Mouse (Mus musculus) embryonic facial prominence, embryonic 11.5 days (tissue): ENCODE measurements at regions not wholly inside any gene's neighbourhood (a gene's known extent, or its start where the extent isn't known, plus 50 kb on each side); places are given as distances from the start of the nearest gene placed in this dataset.

ENCODE experiments used
- ATAC-seq: fragments of 200-750 bp; cut with Nextera tagmentation; replicated peaks from 2 replicates; pipeline ENCODE4 v1.8.0; 2017; ENCODE audit warnings: low read depth; ENCODE audit not compliant: insufficient number of reproducible peaks, low FRiP score, low TSS enrichment
- DNase-seq: peaks from one replicate; pipeline ENCODE4 v3.0.0-alpha.2; 2015; ENCODE audit warnings: low spot score
- H3K27ac ChIP-seq: fragments of 300-500 bp; sonication (generic); replicated peaks from 2 replicates; pipeline ENCODE4 v1.5.1; 2014; ENCODE audit warnings: mild to moderate bottlenecking, low read depth, low read length, control low read depth
- H3K27me3 ChIP-seq: fragments of 300-500 bp; sonication (generic); 2 replicates; pipeline ENCODE4 v1.6.1; 2014; ENCODE audit warnings: mild to moderate bottlenecking, low read length, moderate library complexity, mixed read lengths; ENCODE audit not compliant: control insufficient read depth, insufficient read depth
- H3K36me3 ChIP-seq: fragments of 300-500 bp; sonication (generic); replicated peaks from 2 replicates; pipeline ENCODE4 v1.6.1; 2014; ENCODE audit warnings: low read depth, mild to moderate bottlenecking, low read length, moderate library complexity, mixed read lengths; ENCODE audit not compliant: control insufficient read depth, insufficient read depth
- H3K4me1 ChIP-seq: fragments of 300-500 bp; sonication (generic); 2 replicates; pipeline ENCODE4 v1.6.1; 2014; ENCODE audit warnings: low read length, mixed read lengths; ENCODE audit not compliant: control insufficient read depth, insufficient read depth
- H3K4me2 ChIP-seq: fragments of 300-500 bp; sonication (generic); 2 replicates; pipeline ENCODE4 v1.6.1; 2014; ENCODE audit warnings: low read depth, mild to moderate bottlenecking, control low read depth, low read length, moderate library complexity
- H3K4me3 ChIP-seq: fragments of 300-500 bp; sonication (generic); 2 replicates; pipeline ENCODE4 v1.5.1; 2014; ENCODE audit warnings: low read depth, low read length, control low read depth
- H3K9ac ChIP-seq: fragments of 300-500 bp; sonication (generic); replicated peaks from 2 replicates; pipeline ENCODE4 v1.6.1; 2014; ENCODE audit warnings: mild to moderate bottlenecking, control low read depth, low read length
- H3K9me3 ChIP-seq: fragments of 300-500 bp; sonication (generic); replicated peaks from 2 replicates; pipeline ENCODE4 v1.6.1; 2016; ENCODE audit warnings: mild to moderate bottlenecking, low read length, inconsistent platforms, mixed read lengths; ENCODE audit not compliant: control insufficient read depth
- WGBS: fragments of 180-500 bp; shearing (Covaris S2); extraction: QIAGEN DNeasy Blood & Tissue Kit; methylation state at CpG from one replicate; pipeline ENCODE4 v1.1.7; 2014; 5-methylcytosine and 5-hydroxymethylcytosine counted together

DNA sequence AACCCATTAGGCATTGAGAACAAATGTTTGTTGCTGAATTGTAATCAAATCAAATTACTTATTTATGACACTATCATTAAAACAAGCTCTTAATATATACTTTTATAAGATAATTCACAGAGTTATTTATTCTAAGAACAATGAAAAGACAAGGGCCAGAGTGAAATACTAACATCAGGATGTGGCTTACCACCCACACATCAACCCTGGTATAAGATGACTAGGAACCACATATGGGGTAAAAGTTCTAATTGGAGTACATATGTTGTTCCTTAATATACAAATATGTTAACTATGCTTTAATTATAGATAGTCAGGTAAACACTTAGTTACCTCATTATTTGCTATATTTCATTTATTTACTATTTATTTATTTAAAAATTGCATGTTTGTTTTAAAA lies 101.7 kb upstream of the Ankrd1 start:
- Histone ChIP-seq H3K4me3 (no peak overlapping the region), H3K9ac (no peak overlapping the region), H3K9me3 (no peaks in the 10 kb centered on the region), H3K27ac (no peak overlapping the region), H3K4me2 (no peak overlapping the region), H3K4me1 (no peaks in the 10 kb centered on the region), H3K36me3 (no peaks in the 10 kb centered on the region), H3K27me3 (no peaks in the 10 kb centered on the region)
- DNase-seq = no peak
- ATAC-seq = no peak

DNA sequence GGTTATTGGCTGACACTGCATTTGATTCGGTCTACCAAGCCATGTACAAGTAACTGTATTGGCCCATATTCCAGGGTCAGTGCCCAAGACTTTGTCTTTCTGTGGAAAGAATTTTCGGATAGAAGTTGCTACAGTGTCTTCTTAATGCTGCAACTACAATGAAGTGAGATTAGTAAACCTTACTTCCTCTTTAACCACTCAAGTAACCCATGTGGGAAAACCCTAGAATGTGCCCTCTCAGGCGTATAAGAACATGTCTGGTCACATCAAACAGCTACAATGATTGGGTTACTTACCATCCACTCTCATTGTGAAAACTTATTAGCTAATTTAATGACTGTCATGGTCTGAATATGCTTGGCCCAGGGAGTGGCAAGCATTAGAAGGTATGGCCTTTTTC lies 102.3 kb upstream of the Ankrd1 start:
- no peak overlapping the region for H3K9ac ChIP-seq
- no peak overlapping the region for H3K27ac ChIP-seq
- no peak for DNase-seq
- H3K9me3 ChIP-seq = no peaks in the 10 kb centered on the region
- H3K4me1 ChIP-seq = no peaks in the 10 kb centered on the region
- ATAC-seq = no peak
- no peak overlapping the region for H3K4me2 ChIP-seq
- no peaks in the 10 kb centered on the region for H3K36me3 ChIP-seq
- WGBS = 76% methylated on average over 3 of the region's 3 CpGs
- H3K4me3 ChIP-seq = no peak overlapping the region
- no peaks in the 10 kb centered on the region for H3K27me3 ChIP-seq

DNA sequence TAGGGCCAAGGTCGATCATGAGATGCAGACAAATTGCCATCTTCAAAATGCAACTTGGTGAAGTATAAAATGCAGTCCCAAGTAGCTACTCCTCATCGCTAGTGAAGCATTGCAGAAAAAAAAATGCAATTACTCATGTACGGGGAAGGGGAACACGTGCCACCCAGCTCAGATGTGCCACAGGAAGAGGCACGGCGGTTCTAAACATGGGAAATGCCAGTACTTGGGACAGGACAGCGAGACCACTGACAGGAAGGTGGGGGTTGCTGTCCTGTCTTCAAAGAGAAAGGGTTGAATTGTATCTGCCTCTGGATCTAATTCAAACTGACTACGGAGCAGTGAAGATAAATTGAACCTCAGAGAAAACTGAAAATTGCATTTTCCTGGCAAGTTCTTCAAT lies 104.6 kb upstream of the Ankrd1 start:
- H3K9ac ChIP-seq = no peak overlapping the region
- no peaks in the 10 kb centered on the region for H3K9me3 ChIP-seq
- H3K4me1 ChIP-seq = no peaks in the 10 kb centered on the region
- no peak overlapping the region for H3K4me3 ChIP-seq
- ATAC-seq (no peak), DNase-seq (no peak)
- H3K27ac ChIP-seq = no peak overlapping the region
- no peaks in the 10 kb centered on the region for H3K27me3 ChIP-seq
- no peaks in the 10 kb centered on the region for H3K36me3 ChIP-seq
- whole genome bisulfite sequencing = 42% methylated on average over 8 of the region's 8 CpGs
- no peak overlapping the region for H3K4me2 ChIP-seq

DNA sequence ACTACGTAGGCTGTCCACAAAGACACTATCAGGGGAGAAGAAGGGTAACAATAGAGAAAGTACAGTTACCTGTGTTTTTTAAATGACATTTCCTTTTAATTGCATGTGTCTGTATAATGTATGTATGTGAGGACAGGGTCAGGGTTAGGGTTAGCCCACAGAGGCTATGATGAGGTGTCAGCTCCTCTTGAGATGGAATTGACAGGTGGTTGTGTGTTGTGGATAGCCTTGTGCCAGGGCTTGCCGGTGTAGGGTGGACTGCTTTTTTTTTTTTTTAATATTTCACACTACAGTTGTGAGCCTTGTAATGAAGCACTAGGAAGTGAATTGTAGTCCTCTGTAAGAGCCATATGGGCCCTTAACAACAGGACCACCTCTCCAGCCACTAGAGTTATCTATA lies 105.7 kb upstream of the Ankrd1 start:
- Histone ChIP-seq H3K9me3 (no peaks in the 10 kb centered on the region), H3K27ac (no peak overlapping the region), H3K27me3 (no peaks in the 10 kb centered on the region), H3K36me3 (no peaks in the 10 kb centered on the region), H3K4me1 (no peaks in the 10 kb centered on the region), H3K4me2 (no peak overlapping the region), H3K9ac (no peak overlapping the region), H3K4me3 (no peak overlapping the region)
- no peak for DNase-seq
- no peak for ATAC-seq
- 85% methylated on average over 2 of the region's 2 CpGs for WGBS

DNA sequence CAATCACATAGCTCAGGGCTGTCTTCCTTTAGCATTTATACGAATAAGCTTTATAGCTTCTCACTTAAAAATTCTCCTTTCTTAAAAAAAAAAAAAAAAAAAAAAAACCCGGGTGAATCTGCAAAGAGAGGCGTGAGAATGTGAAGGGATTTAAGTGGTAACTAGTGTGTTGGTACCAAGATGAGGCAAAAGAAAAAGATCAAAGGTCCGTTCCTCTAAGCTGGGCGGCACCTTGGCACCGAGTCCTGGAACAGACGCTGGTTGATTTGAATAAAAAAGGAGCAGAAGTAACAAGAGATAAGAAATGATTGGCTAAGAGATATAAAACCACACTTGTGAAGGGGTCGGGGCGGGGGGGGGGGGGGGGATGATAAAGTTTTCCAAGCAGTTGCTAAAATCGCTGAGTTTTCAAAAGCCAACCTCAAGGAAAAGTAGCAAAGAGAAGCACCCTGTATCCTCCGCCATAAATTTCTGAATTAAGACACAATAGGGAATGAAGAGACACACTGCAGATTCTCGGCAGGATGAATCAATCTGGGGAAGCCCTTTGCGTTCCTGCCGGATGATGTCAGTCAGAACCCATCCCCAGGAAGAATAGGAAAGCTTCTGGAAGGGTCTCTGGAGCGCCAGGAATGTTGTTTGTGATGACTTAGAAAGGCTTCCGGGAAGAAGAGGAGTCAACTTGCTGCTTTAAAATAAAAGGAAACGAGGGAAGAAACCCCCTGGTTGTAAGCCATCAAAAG lies 107.7 kb upstream of the Ankrd1 start:
- no peak for DNase-seq
- Histone ChIP-seq H3K9ac (no peak overlapping the region), H3K36me3 (no peaks in the 10 kb centered on the region), H3K9me3 (no peaks in the 10 kb centered on the region), H3K4me1 (no peaks in the 10 kb centered on the region), H3K27me3 (no peaks in the 10 kb centered on the region), H3K4me2 (no peak overlapping the region), H3K4me3 (no peak overlapping the region), H3K27ac (no peak overlapping the region)
- WGBS = 46% methylated on average over 17 of the region's 17 CpGs
- no peak for ATAC-seq

DNA sequence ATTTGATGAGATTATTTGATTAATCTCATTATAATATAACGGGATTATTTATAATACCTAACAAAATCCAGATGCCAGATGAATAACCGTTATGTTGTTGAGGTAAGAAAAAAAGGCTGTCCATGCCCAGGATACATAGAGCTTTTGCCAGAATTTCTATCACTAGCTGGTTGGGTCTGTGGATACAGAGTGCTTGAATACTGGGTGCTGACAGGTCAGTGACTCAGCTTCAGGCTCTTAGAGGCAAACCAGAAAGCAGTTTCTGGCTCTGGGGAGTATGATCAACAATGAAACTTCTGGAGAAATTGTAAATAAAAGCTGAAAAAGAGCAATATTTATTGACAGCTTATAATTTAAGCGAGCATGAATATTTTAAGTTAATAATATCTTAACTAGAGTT lies 109.4 kb upstream of the Ankrd1 start:
- Histone ChIP-seq H3K9me3 (no peaks in the 10 kb centered on the region), H3K27me3 (no peaks in the 10 kb centered on the region), H3K9ac (no peak overlapping the region), H3K4me3 (no peak overlapping the region), H3K36me3 (no peaks in the 10 kb centered on the region), H3K4me2 (no peak overlapping the region), H3K4me1 (no peaks in the 10 kb centered on the region), H3K27ac (no peak overlapping the region)
- DNase-seq (no peak), ATAC-seq (no peak)
- WGBS = 85% methylated on average over 3 of the region's 3 CpGs

DNA sequence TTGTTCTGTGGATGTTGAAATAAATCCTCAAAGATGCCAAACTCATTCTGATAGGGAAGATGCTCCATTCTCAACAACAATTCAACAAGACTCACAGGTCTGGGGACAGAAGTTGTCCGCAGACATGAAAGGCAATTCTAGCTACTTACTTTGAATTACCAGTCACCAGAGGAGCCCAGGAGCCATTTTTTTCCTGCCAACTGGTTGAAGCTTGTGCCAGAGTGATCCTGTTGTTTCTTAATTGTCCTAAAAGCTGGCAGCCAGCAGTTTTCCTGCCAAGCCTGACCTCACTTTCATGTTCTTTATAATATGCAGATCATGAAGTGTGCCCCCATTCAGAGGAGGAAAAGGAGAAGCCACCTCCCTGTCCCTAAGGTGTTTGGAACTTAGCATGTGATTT lies 110.0 kb upstream of the Ankrd1 start:
- H3K4me3 ChIP-seq = no peak overlapping the region
- ATAC-seq = no peak
- H3K4me1 ChIP-seq = no peaks in the 10 kb centered on the region
- H3K27me3 ChIP-seq = no peaks in the 10 kb centered on the region
- no peaks in the 10 kb centered on the region for H3K9me3 ChIP-seq
- DNase-seq = no peak
- no peak overlapping the region for H3K4me2 ChIP-seq
- 83% methylated on average over 1 of the region's 1 CpGs for WGBS
- no peak overlapping the region for H3K9ac ChIP-seq
- no peak overlapping the region for H3K27ac ChIP-seq
- H3K36me3 ChIP-seq = no peaks in the 10 kb centered on the region

DNA sequence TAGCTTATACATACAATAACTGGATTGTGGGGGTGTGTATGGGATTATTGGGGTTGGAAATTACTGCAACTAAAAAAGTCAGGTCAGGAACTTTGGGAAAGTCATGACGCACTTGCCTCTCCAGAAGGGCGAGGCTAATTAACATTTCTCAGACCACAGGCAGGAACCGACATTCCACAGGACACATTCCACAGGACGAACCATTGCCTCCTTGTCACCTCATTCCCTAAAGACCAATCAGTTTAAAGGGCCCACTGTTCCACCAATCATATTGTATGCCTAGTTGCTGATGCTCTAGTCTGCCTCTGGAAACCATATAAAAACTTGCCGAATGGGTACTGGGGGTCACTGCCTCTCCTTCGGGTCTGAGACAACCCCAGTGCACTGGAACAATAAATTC lies 113.0 kb upstream of the Pcgf5 start:
- DNase-seq (no peak), ATAC-seq (no peak)
- Histone ChIP-seq H3K4me2 (no peak overlapping the region), H3K27me3 (no peaks in the 10 kb centered on the region), H3K9me3 (no peaks in the 10 kb centered on the region), H3K4me3 (no peak overlapping the region), H3K4me1 (no peaks in the 10 kb centered on the region), H3K27ac (no peak overlapping the region), H3K9ac (no peak overlapping the region), H3K36me3 (no peaks in the 10 kb centered on the region)
- 67% methylated on average over 6 of the region's 6 CpGs for WGBS
